22 mouse cellular contexts compared by ENCODE assay signal in the genomic region with DNA sequence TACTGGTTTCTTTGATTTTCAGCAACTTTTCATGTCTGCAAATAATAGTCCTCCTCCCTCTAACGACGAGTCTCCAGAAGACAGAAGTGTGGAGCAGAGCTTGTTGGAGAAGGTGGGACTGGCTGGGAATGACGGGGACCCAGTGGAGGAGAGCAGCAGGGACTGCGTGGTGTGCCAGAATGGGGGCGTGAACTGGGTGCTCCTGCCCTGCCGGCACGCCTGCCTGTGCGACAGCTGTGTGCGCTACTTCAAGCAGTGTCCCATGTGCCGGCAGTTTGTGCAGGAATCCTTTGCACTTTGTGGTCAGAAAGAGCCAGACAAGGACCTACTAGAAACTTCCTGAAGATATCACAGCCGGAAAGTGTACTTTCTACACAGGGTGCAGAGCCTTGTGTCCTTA. TPM values are rescaled to one million over a fixed set of nuclear protein-coding genes. Genes with fewer than 3 reads are reported as not detected.
A peak's percentile ranks its signal among the peaks of the same experiment; 100 is the strongest.
DNase-seq lines count a peak whose midpoint lies in the region; ATAC-seq and TF ChIP-seq lines count a peak whose summit lies in the region.
"Had no signal": no experiment of that assay in that cellular context is flagged by ENCODE, and none has a peak within 500 bp of the region (broad histone marks: within the 10 kb centered on the region; RNA-seq: fewer than 3 reads in every experiment).

No protein-coding gene starts in this region.

- no peaks in the 10 kb centered on the region for H3K4me1 ChIP-seq in lung, embryonic 14.5 days (ENCODE audit: insufficient read depth)
- no peaks in the 10 kb centered on the region for H3K4me1 ChIP-seq in liver, embryonic 11.5 days (replicated peaks; ENCODE audit: control insufficient read depth, insufficient read depth, low read length)
- H3K4me1 ChIP-seq: forebrain, embryonic 13.5 days; intestine, embryonic 15.5 days; limb, embryonic 13.5 days; liver, embryonic 13.5 days; midbrain, embryonic 10.5 days had no signal

- peaks cover 7% of the 10 kb centered on the region; the same call in 1 of the 2 replicates for H3K36me3 ChIP-seq in lung, embryonic 14.5 days (ENCODE audit: insufficient read depth)
- no peaks in the 10 kb centered on the region for H3K36me3 ChIP-seq in liver, embryonic 11.5 days (ENCODE audit: control insufficient read depth, insufficient read depth, low read length)

- WGBS in lung, embryonic 14.5 days, result 41% methylated on average over 11 of the region's 11 CpGs
- WGBS in liver, embryonic 11.5 days, result 84% methylated on average over 11 of the region's 11 CpGs

- H3K27me3 ChIP-seq in lung, embryonic 14.5 days (ENCODE audit: insufficient read depth, low read length), result no peaks in the 10 kb centered on the region
- H3K27me3 ChIP-seq in liver, embryonic 11.5 days (replicated peaks; ENCODE audit: control insufficient read depth, insufficient read depth, low read length), result no peaks in the 10 kb centered on the region
- H3K27me3 ChIP-seq: forebrain, embryonic 13.5 days; intestine, embryonic 15.5 days; limb, embryonic 13.5 days; liver, embryonic 13.5 days had no signal

- peak; percentile 65 for ATAC-seq in lung, embryonic 14.5 days (ENCODE audit: insufficient read depth)
- ATAC-seq in liver, embryonic 11.5 days (replicated peaks; ENCODE audit: low FRiP score), result no peak
- ATAC-seq in activated CD4-positive, CD25-positive, alpha-beta regulatory T cell, adult 4 months, result no peak
- ATAC-seq: forebrain, embryonic 13.5 days; intestine, embryonic 15.5 days; midbrain, embryonic 16.5 days had no signal

- H3K4me2 ChIP-seq in lung, embryonic 14.5 days, result peak overlapping the region; percentile 25; the same call in 1 of the 2 replicates
- no peak overlapping the region for H3K4me2 ChIP-seq in liver, embryonic 11.5 days
- H3K4me2 ChIP-seq: forebrain, embryonic 13.5 days; hindbrain, embryonic 14.5 days; intestine, embryonic 15.5 days; limb, embryonic 13.5 days; liver, embryonic 13.5 days had no signal

- no peak overlapping the region for H3K9ac ChIP-seq in lung, embryonic 14.5 days
- no peak overlapping the region for H3K9ac ChIP-seq in liver, embryonic 11.5 days (ENCODE audit: low read depth, low read length)
- H3K9ac ChIP-seq: forebrain, embryonic 13.5 days; hindbrain, embryonic 14.5 days; intestine, embryonic 15.5 days; limb, embryonic 13.5 days; liver, embryonic 13.5 days had no signal

- no peaks in the 10 kb centered on the region for H3K9me3 ChIP-seq in lung, embryonic 14.5 days (ENCODE audit: low read depth, low read length)
- H3K9me3 ChIP-seq in liver, embryonic 11.5 days (ENCODE audit: control insufficient read depth, low read length), result no peaks in the 10 kb centered on the region
- H3K9me3 ChIP-seq: forebrain, embryonic 13.5 days; intestine, embryonic 15.5 days; limb, embryonic 13.5 days; liver, embryonic 13.5 days; midbrain, embryonic 10.5 days had no signal

- no peak for TF ChIP-seq CTCF in lung, embryonic 14.5 days (IDR thresholded peaks at IDR 0.05; ENCODE audit: low read depth)

- DNase-seq in layer of hippocampus, adult 9-11 months, result peak; percentile 12
- no peak for DNase-seq in layer of hippocampus, adult 8-10 months (ENCODE audit: low spot score in 2 of 2)
- DNase-seq in lung, embryonic 14.5 days, result peak; percentile 19
- DNase-seq in lung, postnatal 14 days, result peak; percentile 19
- no peak for DNase-seq in liver, embryonic 11.5 days (ENCODE audit: low spot score)
- no peak for DNase-seq in right cerebral cortex, postnatal 25 days
- DNase-seq: adrenal gland, postnatal 10 days; cerebellum, adult 9-11 months; gastrocnemius, postnatal 36 days; kidney, adult 9 months; kidney, postnatal 14 days; liver, embryonic 13.5 days; thymus, adult 2 months; thymus, postnatal 4 days had no signal

- no peak overlapping the region for H3K27ac ChIP-seq in lung, embryonic 14.5 days (ENCODE audit: low read depth)
- H3K27ac ChIP-seq in liver, embryonic 11.5 days (ENCODE audit: low read depth, low read length), result no peak overlapping the region
- H3K27ac ChIP-seq: forebrain, embryonic 13.5 days; hindbrain, embryonic 14.5 days; intestine, embryonic 15.5 days; limb, embryonic 13.5 days; liver, embryonic 13.5 days; midbrain, embryonic 10.5 days had no signal

- H3K4me3 ChIP-seq in lung, embryonic 14.5 days (ENCODE audit: low read depth, low read length), result no peak overlapping the region
- H3K4me3 ChIP-seq in liver, embryonic 11.5 days (ENCODE audit: low read depth, low read length), result no peak overlapping the region
- H3K4me3 ChIP-seq: erythroblast, embryonic 14.5 days; forebrain, embryonic 13.5 days; intestine, embryonic 15.5 days; limb, embryonic 13.5 days; liver, embryonic 13.5 days; midbrain, embryonic 10.5 days had no signal

RNA-seq across cellular contexts. Expression of gene Cgrrf1, which starts 21.8 kb away (rescaled TPM):
- 10 to 100 TPM; 19.9 to 31.3 (median 24.3) TPM for total RNA-seq in layer of hippocampus, adult 8-10 months (2022)
- polyA plus RNA-seq in lung, embryonic 14.5 days (2014; fragmentation: Nextera tagmentation; extraction: Ambion mirVana), result 42.6 and 43.9 TPM in 2 replicates
- polyA plus RNA-seq in liver, embryonic 11.5 days (2014; fragmentation: Nextera tagmentation; extraction: Ambion mirVana), result 23.1 and 24.4 TPM in 2 replicates
- 10 to 100 TPM; 12.0 to 12.6 TPM for polyA plus RNA-seq in activated CD4-positive, CD25-positive, alpha-beta regulatory T cell, adult 4 months (2017; shearing (Covaris generic))

RNA-seq across cellular contexts. Expression of gene Samd4, which starts 29.0 kb away (rescaled TPM):
- 10 to 100 TPM; 14.5 to 19.9 (median 17.1) TPM for total RNA-seq in layer of hippocampus, adult 8-10 months (2022)
- 3.8 and 4.6 TPM in 2 replicates for polyA plus RNA-seq in lung, embryonic 14.5 days (2014; fragmentation: Nextera tagmentation; extraction: Ambion mirVana)
- 0.75 and 1.1 TPM in 2 replicates for polyA plus RNA-seq in liver, embryonic 11.5 days (2014; fragmentation: Nextera tagmentation; extraction: Ambion mirVana)
- polyA plus RNA-seq in activated CD4-positive, CD25-positive, alpha-beta regulatory T cell, adult 4 months (2017; shearing (Covaris generic)), result under 1 TPM in 1 of 2 experiments, not detected in 1; 0.07 TPM

RNA-seq across cellular contexts. Expression of gene Gmfb, which starts 31.6 kb away (rescaled TPM):
- 100 to 1,000 TPM; 139 to 172 (median 157) TPM for total RNA-seq in layer of hippocampus, adult 8-10 months (2022)
- polyA plus RNA-seq in lung, embryonic 14.5 days (2014; fragmentation: Nextera tagmentation; extraction: Ambion mirVana), result 79.6 and 86.0 TPM in 2 replicates
- polyA plus RNA-seq in liver, embryonic 11.5 days (2014; fragmentation: Nextera tagmentation; extraction: Ambion mirVana), result 71.2 and 78.2 TPM in 2 replicates
- polyA plus RNA-seq in activated CD4-positive, CD25-positive, alpha-beta regulatory T cell, adult 4 months (2017; shearing (Covaris generic)), result 100 to 1,000 TPM; 100 to 103 TPM

Comparison
In these comparisons a context has a peak if more than half of its experiments do, and no peak if none do; other contexts are left out.
1. DNase-seq: peak in layer of hippocampus, adult 9-11 months (single experiment), lung, embryonic 14.5 days (single experiment) and lung, postnatal 14 days (single experiment); none in layer of hippocampus, adult 8-10 months (0 of 2), liver, embryonic 11.5 days (single experiment) and right cerebral cortex, postnatal 25 days (single experiment).